Mouse (Mus musculus) kidney, adult 2 months (tissue): ENCODE measurements around the gene A1cf.

Experiments
- CTCF ChIP-seq: fragments of 200-500 bp; conservative IDR thresholded peaks from 2 replicates; pipeline ENCODE4 v1.5.1; 2011; ENCODE audit warnings: low read depth, mild to moderate bottlenecking, control low read depth, low read length, moderate library complexity, mixed read lengths; ENCODE audit not compliant: insufficient read depth, insufficient read length
- POLR2A ChIP-seq: fragments of 200-500 bp; IDR thresholded peaks from one replicate; pipeline ENCODE4 v1.6.1; 2011; ENCODE audit warnings: low read depth, low read length, control low read depth

- TF ChIP-seq CTCF (no peak), POLR2A (no peak)
Measured at GRCm38 (mm10) chr19:31971405-31971804, 102.8 kb downstream of the A1cf start.
